Mouse (Mus musculus) cortical plate, adult 2 months (tissue): ENCODE measurements around the gene Fam228b. TPM values are rescaled to one million over a fixed set of nuclear protein-coding genes. Genes with fewer than 3 reads are reported as not detected.

Experiments
- H3K27ac ChIP-seq: fragments of 200-500 bp; 2 replicates; pipeline ENCODE4 v1.5.1; 2012; ENCODE audit warnings: low read length, control low read depth, inconsistent platforms; ENCODE audit not compliant: insufficient read depth
- H3K4me1 ChIP-seq: fragments of 200-500 bp; 2 replicates; pipeline ENCODE4 v1.6.1; 2011; ENCODE audit warnings: low read length; ENCODE audit not compliant: control insufficient read depth, insufficient read depth
- H3K4me3 ChIP-seq: fragments of 200-500 bp; 2 replicates; pipeline ENCODE4 v1.5.1; 2011; ENCODE audit warnings: mild to moderate bottlenecking, low read length, control low read depth; ENCODE audit not compliant: insufficient read depth
- CTCF ChIP-seq: fragments of 200-500 bp; IDR thresholded peaks from 2 replicates; pipeline ENCODE4 v1.5.1; 2011; ENCODE audit warnings: mild to moderate bottlenecking, control low read depth, low read length; ENCODE audit not compliant: insufficient read depth; ENCODE audit errors: extremely low read depth
- POLR2A ChIP-seq: fragments of 200-500 bp; IDR thresholded peaks from 2 replicates; pipeline ENCODE4 v1.6.1; 2011; ENCODE audit warnings: mild to moderate bottlenecking, low read length, control low read depth; ENCODE audit not compliant: insufficient read depth; ENCODE audit errors: extremely low read depth
- polyA plus RNA-seq: library from polyadenylated mRNA; depleted of rRNA; stranded (reverse); fragments of >200 nt; gene quantifications from 2 replicates; pipeline ENCODE4 v1.2.3, GENCODE M21; 2012; rRNA removed

Fam228b gene
- polyA plus RNA-seq, 1 experiment = 11.0 TPM

GRCm38 (mm10) chr12:4694534-4694933 is 74.5 kb downstream of the Fam228b start:
- H3K27ac ChIP-seq = no peak overlapping the region
- no peak overlapping the region for H3K4me3 ChIP-seq
- H3K4me1 ChIP-seq = no peaks in the 10 kb centered on the region
- TF ChIP-seq CTCF = no peak
- no peak for TF ChIP-seq POLR2A

DNA sequence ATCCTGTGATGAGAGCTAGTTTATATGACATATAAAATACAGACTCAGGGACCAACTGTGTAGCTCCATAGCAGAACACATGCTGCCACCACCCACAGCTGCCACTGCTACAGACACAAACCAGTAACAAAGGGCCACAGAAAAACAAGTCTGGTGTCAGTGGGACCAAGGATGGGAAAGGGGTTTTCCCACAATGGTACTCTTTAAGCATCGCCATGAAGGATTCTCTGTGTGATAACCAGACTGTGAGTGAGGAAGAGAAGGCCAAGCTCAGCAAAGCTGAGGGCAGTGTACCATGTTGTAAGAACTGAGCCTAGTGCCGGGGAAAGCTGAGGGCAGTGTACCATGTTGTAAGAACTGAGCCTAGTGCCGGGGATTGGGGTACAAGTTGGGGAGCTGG is 77.9 kb downstream of the Fam228b start:
- TF ChIP-seq POLR2A = no peak
- TF ChIP-seq CTCF = no peak
- H3K4me3 ChIP-seq = no peak overlapping the region
- peak overlapping the region; percentile 39; the same call in 1 of the 2 replicates for H3K27ac ChIP-seq
- H3K4me1 ChIP-seq = no peaks in the 10 kb centered on the region

Other genes with a start within 250 kb of the Fam228b start
- 42.4 and 46.9 TPM in 2 replicates for gene Itsn2, start 176.6 kb downstream of the Fam228b start, polyA plus RNA-seq
- gene Gm3625, start 176.3 kb downstream of the Fam228b start, polyA plus RNA-seq = not detected in 2 replicates
- gene Fam228a, start 30.8 kb downstream of the Fam228b start, polyA plus RNA-seq = 3.4 and 3.9 TPM in 2 replicates
- gene Pfn4, start 245 bp downstream of the Fam228b start, polyA plus RNA-seq = 14.8 and 15.5 TPM in 2 replicates
- gene Sf3b6, start 48.3 kb upstream of the Fam228b start, polyA plus RNA-seq = 94.4 and 109 TPM in 2 replicates
- gene Fkbp1b, start 72.3 kb upstream of the Fam228b start, polyA plus RNA-seq = 90.8 and 99.5 TPM in 2 replicates
- 11.7 and 12.1 TPM in 2 replicates for gene Wdcp, start 74.0 kb upstream of the Fam228b start, polyA plus RNA-seq
- 1.5 TPM in 2 replicates for gene Mfsd2b, start 105.1 kb upstream of the Fam228b start, polyA plus RNA-seq
- 23.0 and 24.0 TPM in 2 replicates for gene Ubxn2a, start 138.4 kb upstream of the Fam228b start, polyA plus RNA-seq
- 10.3 and 10.6 TPM in 2 replicates for gene Atad2b, start 148.1 kb upstream of the Fam228b start, polyA plus RNA-seq